Mouse (Mus musculus): ENCODE measurements around the gene Zfp799. TPM values are rescaled to one million over a fixed set of nuclear protein-coding genes. Genes with fewer than 3 reads are reported as not detected.
"Not testable (repeated sequence)": the region's sequence is repeated elsewhere in the genome, so short reads cannot be mapped to it uniquely, and the experiment has no call there.

Gene Zfp799
- 10.2 and 18.4 TPM in 2 replicates for polyA plus RNA-seq (2016; fragmentation: Nextera tagmentation; extraction: Ambion mirVana)

DNA sequence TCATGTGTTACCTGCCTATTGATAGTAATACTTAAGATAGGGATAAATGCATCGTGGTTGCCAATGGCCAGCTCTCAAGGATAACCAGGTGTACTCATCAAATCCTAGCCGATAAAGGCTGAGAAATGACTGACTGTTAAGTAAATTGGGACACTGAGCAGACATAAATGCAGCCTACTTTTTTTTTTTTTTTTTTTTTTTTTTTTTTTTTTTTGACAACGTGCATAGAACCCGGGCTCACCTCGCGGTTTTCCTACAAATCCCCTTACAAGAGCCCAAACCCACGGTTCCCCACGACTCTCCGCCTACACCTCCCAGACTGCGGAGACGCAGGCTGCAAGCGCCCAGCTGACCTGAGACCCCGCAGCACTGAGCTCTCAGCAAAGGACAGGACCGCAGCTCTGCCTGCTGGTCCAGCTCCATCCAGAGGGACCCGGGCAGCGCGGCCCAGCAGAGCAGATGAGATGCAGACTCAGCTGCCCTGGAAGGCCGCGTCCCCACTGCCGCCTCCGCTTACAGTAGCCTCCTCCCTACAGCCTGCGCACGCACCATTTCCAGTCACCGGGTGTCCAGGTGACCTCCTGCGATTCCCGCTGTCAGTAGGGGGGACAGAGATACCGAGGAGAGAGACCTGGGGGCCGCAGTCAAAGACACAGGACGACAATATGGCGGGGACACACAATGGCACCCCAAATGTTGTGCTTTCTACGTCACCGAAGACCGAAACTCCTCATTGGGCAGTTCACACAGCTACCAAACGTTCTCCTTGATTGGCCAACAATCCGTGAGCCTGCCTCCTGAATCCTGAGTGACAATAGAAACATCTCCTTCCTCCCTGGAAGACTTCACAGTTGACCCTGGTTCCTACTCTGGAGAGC lies at the start of gene Zfp799:
Zfp799 (minus strand) TSS at position 722 of the 878 bp plus-strand sequence.
- peak within 1 kb of the TSS; percentile 79 for H3K4me3 ChIP-seq
- WGBS: 2% methylated on average over 35 of the region's 35 CpGs
- no peaks in the 10 kb centered on the region for H3K27me3 ChIP-seq (ENCODE audit: low read depth, poor library complexity, severe bottlenecking)
- H3K4me1 ChIP-seq: peaks cover 6% of the 10 kb centered on the region; the same call in 1 of the 2 replicates
- peak within 1 kb of the TSS; percentile 95 for H3K27ac ChIP-seq
- H3K36me3 ChIP-seq: peaks cover 26% of the 10 kb centered on the region
- no peaks in the 10 kb centered on the region for H3K9me3 ChIP-seq (replicated peaks)
- DNase-seq (ENCODE audit: low spot score): peak; percentile 84

DNA sequence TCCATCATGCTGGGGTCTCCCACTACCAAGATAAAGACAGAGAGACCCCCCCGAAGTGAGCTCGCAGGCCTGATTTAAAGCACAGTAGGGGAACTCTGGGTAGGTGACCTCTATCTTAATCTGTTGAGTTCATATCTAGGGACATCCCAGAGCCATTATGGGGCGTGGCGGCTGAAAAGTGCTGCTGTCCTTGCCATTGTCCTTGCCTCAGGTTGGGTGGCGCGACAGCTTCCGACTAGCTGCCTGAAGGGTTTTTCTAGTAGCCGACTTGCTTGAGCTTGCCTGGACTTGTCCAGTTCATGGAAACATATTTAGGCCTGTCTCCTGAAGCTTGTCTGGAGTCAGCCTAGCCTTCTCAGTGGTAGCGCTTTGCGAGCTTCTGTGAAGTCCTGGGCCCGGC lies 48.7 kb upstream of the Zfp799 start:
- no peak for DNase-seq (ENCODE audit: low spot score)
- Histone ChIP-seq H3K4me3 (no peak overlapping the region), H3K36me3 (peaks cover 47% of the 10 kb centered on the region), H3K27ac (no peak overlapping the region), H3K9me3 (replicated peaks) (no peaks in the 10 kb centered on the region), H3K4me1 (peaks cover 10% of the 10 kb centered on the region), H3K27me3 (ENCODE audit: low read depth, poor library complexity, severe bottlenecking) (0 out of 2 replicates have a peak, but pooled peaks cover 11% of the 10 kb centered on the region)
- 93% methylated on average over 11 of the region's 11 CpGs for WGBS

DNA sequence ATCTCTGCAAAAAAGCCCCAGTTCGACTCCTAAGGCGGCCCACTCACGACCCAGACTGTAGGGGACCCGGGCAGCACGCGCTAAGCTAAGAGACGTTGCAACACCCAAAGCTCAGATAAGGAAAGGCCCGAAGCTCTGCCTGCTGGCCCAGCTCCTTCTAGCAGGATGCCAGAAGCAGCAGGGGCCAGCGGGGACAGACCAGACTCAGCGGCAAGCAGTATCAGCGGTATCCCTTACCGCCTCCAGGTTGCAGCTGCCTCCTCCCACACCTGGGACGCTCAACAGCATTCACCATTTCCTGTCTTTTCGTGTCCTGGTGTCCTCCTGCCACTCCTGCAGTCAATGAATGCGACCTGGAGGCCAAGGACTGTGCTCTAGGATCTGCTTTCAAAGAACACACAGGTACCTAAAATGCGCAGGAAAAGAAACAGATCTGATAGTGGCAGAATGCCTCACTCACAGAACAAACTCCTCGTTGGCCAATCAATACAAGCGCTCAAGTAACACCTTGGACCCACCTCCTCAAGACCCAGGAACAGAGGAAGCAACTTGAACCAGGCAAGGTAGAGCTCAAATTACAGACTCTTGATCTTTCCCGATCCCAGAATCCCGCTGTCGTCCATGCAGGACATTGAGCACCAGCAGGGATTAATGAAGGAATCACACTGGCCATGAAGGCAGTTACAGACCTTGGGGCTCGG lies 47.6 kb upstream of the Zfp799 start:
- DNase-seq (ENCODE audit: low spot score): peak; percentile 41

DNA sequence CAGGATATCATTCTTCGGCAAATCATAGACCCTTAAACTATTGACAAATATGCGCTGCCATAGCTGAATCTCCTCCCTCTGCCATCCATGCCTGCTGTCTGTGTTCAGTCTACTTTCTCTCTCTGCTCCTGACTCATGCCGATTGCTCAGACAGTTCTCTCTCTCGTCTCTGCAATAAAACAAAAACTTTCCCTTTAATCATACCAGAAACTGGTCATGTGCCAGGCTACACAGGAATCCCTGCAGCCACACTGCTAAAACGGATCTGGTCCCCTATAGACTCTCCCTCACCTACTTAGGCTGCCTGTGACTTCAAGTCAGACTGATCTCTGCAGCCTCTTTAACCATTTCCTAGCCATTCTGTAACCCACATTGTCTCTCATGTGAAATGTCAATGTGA lies 42.6 kb upstream of the Zfp799 start:
- no peak for DNase-seq (ENCODE audit: low spot score)
- 75% methylated on average over 5 of the region's 5 CpGs for WGBS
- Histone ChIP-seq H3K27me3 (ENCODE audit: low read depth, poor library complexity, severe bottlenecking) (0 out of 2 replicates have a peak, but pooled peaks cover 11% of the 10 kb centered on the region), H3K9me3 (replicated peaks) (no peaks in the 10 kb centered on the region), H3K4me1 (peaks cover 7% of the 10 kb centered on the region), H3K36me3 (no peaks in the 10 kb centered on the region), H3K4me3 (no peak overlapping the region), H3K27ac (no peak overlapping the region)

More for the DNA sequence above, 47.6 kb upstream of the Zfp799 start:
- Histone ChIP-seq H3K4me1 (peaks cover 10% of the 10 kb centered on the region), H3K27me3 (ENCODE audit: low read depth, poor library complexity, severe bottlenecking) (0 out of 2 replicates have a peak, but pooled peaks cover 11% of the 10 kb centered on the region), H3K9me3 (replicated peaks) (no peaks in the 10 kb centered on the region), H3K36me3 (peaks cover 35% of the 10 kb centered on the region), H3K4me3 (peak overlapping the region; percentile 40), H3K27ac (peak overlapping the region; percentile 58; the same call in 1 of the 2 replicates)
- WGBS: 7% methylated on average over 22 of the region's 22 CpGs

DNA sequence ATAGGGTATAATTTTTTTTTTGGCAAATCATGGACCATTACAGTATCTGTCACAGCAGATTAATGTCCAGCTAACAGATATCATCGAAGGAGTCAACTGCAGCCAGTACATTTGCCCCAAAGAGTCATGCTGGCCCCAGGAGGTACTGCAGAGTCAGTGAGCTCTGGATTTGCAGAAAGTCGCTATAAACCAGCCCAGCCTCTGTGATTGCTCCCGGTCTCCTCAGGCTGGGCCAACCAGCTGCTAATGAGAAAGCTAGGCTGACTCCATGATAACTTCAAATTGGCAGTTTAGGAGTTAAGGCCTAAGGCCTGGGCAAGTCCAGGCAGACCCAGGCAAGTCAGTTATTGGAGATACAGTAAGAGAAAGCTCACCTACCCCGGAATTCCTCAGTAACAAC lies 42.0 kb upstream of the Zfp799 start:
- H3K27me3 ChIP-seq (ENCODE audit: low read depth, poor library complexity, severe bottlenecking): 0 out of 2 replicates have a peak, but pooled peaks cover 5% of the 10 kb centered on the region
- WGBS: 79% methylated on average over 4 of the region's 4 CpGs
- no peak overlapping the region for H3K27ac ChIP-seq
- DNase-seq (ENCODE audit: low spot score): no peak
- H3K9me3 ChIP-seq (replicated peaks): no peaks in the 10 kb centered on the region
- H3K36me3 ChIP-seq: no peaks in the 10 kb centered on the region
- H3K4me3 ChIP-seq: no peak overlapping the region
- peaks cover under 1% of the 10 kb centered on the region; the same call in 1 of the 2 replicates for H3K4me1 ChIP-seq

DNA sequence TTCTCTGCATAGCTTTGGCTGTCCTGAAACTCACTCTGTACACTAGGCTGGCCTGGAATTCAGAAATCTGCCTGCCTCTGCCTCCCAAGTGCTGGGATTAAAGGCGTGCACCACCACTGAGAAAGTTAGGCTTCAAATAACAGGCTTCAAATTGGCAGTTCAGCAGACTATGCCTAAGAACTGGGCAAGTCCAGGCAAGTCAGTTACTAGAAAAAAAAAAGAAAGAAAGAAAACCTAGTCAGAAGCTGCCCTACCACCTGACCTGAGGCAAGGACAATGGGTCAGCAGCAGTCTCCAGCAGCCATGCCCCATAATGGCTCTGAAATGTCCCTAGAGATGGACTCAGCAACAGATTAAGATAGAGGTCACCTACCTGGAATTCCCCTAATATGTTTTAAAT lies 41.4 kb upstream of the Zfp799 start:
- Histone ChIP-seq H3K27me3 (ENCODE audit: low read depth, poor library complexity, severe bottlenecking) (no peaks in the 10 kb centered on the region), H3K27ac (no peak overlapping the region), H3K4me1 (no peaks in the 10 kb centered on the region), H3K4me3 (no peak overlapping the region), H3K36me3 (no peaks in the 10 kb centered on the region), H3K9me3 (replicated peaks) (no peaks in the 10 kb centered on the region)
- 94% methylated on average over 1 of the region's 1 CpGs for WGBS
- no peak for DNase-seq (ENCODE audit: low spot score)

DNA sequence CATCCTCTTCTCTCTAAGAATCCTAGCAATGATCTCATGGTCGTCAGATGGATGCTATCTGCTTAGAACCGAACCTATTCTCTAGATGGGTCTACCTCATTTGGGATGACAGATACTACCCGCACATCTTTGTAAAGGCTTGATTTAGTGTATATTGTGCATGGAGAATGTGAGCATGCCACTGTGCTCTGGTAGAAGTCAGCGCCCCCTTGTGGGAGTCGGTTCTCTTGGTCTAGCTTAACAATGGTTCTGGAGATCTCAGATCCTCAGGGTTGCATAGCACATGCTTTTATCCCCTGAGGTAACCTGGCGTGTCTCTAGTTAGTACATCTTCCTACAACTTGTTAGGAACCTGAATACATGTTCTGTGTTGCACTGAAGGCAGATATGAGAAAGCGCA lies 37.2 kb upstream of the Zfp799 start:
- not testable (repeated sequence) for H3K27me3 ChIP-seq (ENCODE audit: low read depth, poor library complexity, severe bottlenecking); H3K4me3 ChIP-seq; H3K4me1 ChIP-seq; H3K27ac ChIP-seq; H3K36me3 ChIP-seq; H3K9me3 ChIP-seq (replicated peaks); DNase-seq (ENCODE audit: low spot score)
- whole genome bisulfite sequencing: 60% methylated on average over 5 of the region's 7 CpGs

DNA sequence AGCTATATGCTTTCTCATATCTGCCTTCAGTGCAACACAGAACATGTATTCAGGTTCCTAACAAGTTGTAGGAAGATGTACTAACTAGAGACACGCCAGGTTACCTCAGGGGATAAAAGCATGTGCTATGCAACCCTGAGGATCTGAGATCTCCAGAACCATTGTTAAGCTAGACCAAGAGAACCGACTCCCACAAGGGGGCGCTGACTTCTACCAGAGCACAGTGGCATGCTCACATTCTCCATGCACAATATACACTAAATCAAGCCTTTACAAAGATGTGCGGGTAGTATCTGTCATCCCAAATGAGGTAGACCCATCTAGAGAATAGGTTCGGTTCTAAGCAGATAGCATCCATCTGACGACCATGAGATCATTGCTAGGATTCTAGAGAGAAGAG lies 26.7 kb upstream of the Zfp799 start:
- not testable (repeated sequence) for H3K4me1 ChIP-seq; DNase-seq (ENCODE audit: low spot score); H3K9me3 ChIP-seq (replicated peaks); H3K36me3 ChIP-seq; H3K27me3 ChIP-seq (ENCODE audit: low read depth, poor library complexity, severe bottlenecking); H3K27ac ChIP-seq; H3K4me3 ChIP-seq
- WGBS: 75% methylated on average over 4 of the region's 6 CpGs

DNA sequence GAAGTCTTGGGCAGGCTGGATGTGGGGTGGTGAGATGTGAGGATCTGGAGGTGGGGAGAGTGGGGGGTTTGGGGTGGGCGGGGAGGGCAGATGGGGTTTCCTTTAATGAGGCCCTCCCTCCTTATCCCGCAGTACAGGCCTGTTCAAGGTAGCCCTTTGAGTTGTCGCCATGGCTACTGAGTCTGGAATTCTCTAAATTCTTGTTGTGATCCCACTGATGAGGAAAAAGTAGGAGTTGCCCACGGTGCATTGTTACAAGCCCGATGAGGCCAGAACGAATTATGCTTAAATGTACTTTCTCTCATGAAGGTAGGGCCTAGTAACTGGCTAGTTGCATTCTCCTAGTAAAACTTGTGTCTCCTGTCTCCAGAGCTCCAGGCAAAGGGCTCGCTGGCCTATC lies 21.5 kb upstream of the Zfp799 start:
- Histone ChIP-seq H3K4me3 (no peak overlapping the region), H3K9me3 (replicated peaks) (no peaks in the 10 kb centered on the region), H3K27ac (no peak overlapping the region), H3K36me3 (no peaks in the 10 kb centered on the region), H3K27me3 (ENCODE audit: low read depth, poor library complexity, severe bottlenecking) (no peaks in the 10 kb centered on the region), H3K4me1 (no peaks in the 10 kb centered on the region)
- 71% methylated on average over 7 of the region's 7 CpGs for WGBS
- DNase-seq (ENCODE audit: low spot score): no peak

DNA sequence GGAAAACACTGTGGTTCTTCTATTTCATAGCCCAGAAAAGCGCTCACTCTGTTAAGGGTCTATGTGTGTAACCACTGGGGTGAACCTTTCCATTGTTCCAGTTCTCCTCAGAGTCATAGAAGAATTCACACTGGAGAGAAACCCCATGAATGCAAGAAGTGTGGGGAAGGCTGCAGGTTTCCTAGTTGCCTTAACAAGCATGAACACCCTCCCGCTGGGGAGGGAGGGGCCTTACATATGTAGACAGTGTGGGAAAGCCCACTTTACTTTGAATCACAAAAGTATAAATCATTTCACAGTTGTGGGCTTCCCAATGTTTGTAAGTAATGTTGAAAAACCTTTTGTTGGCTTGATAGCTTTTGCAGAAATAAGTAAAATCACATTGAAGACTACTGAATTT lies 11.3 kb upstream of the Zfp799 start:
- peaks cover 6% of the 10 kb centered on the region; the same call in 1 of the 2 replicates for H3K4me1 ChIP-seq
- H3K4me3 ChIP-seq: no peak overlapping the region
- H3K27ac ChIP-seq: no peak overlapping the region
- 87% methylated on average over 2 of the region's 2 CpGs for WGBS
- H3K36me3 ChIP-seq: no peaks in the 10 kb centered on the region
- no peaks in the 10 kb centered on the region for H3K27me3 ChIP-seq (ENCODE audit: low read depth, poor library complexity, severe bottlenecking)
- no peak for DNase-seq (ENCODE audit: low spot score)
- 0 out of 2 replicates have a peak, but pooled peaks cover 1% of the 10 kb centered on the region for H3K9me3 ChIP-seq (replicated peaks)

DNA sequence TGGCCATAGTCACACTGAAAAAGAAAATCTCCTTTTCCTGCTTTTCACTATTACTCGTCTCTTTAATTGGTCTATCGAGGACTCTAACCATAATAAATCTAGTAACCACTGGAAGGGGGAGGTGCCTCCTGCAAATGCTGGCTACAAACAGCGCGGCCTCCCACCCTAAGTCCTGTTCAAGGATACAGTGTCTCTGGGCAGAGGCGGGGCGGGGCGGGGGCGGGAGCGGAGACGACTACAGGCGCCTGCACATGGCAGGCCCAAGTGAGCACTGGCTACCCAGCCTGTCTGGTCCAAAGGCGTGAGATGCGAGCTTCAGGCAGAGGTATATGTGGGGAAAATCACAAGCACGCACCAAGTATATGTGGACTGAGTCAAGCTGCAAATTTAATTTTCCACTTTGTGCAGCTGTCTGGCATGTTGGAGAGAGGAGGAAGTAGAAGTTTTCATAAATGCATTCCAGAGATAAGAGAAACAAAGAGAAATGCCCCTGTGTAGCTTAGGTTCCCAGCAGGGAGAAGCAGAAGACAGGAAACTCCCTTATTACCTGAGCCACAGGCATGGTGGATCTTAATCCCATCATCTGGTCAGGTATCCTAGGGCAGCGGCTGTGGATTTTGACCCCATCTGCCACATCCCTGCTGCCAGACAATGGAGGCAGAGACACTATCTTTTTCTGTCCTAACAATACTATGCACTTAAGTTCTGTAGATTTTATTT lies 9.2 kb upstream of the Zfp799 start:
- peaks cover 6% of the 10 kb centered on the region; the same call in 1 of the 2 replicates for H3K4me1 ChIP-seq
- no peak for DNase-seq (ENCODE audit: low spot score)
- H3K27ac ChIP-seq: no peak overlapping the region
- H3K36me3 ChIP-seq: no peaks in the 10 kb centered on the region
- H3K27me3 ChIP-seq (ENCODE audit: low read depth, poor library complexity, severe bottlenecking): no peaks in the 10 kb centered on the region
- 0 out of 2 replicates have a peak, but pooled peaks cover 1% of the 10 kb centered on the region for H3K9me3 ChIP-seq (replicated peaks)
- WGBS: 45% methylated on average over 15 of the region's 15 CpGs
- no peak overlapping the region for H3K4me3 ChIP-seq

DNA sequence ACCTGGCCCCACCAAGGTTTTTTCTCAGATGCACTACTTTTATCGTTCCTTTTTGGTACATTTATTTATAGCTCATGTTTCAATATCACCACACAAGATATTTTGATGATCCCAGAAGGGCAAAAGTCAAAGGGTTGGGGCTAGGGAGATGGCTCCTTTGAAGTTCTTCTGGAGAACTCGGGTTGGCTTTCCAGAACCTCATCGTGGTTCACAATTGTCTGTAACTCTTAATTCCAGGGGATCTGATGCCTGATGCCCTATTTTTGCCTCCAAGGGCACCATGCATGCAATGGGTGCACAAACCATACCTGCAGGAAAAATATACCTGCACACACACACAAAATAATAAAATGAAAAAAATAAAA lies 339 bp upstream of the Zfp799 start:
- Histone ChIP-seq H3K36me3 (peaks cover 20% of the 10 kb centered on the region), H3K27me3 (ENCODE audit: low read depth, poor library complexity, severe bottlenecking) (no peaks in the 10 kb centered on the region), H3K27ac (peak overlapping the region; percentile 95), H3K9me3 (replicated peaks) (no peaks in the 10 kb centered on the region), H3K4me1 (peaks cover 6% of the 10 kb centered on the region; the same call in 1 of the 2 replicates), H3K4me3 (peak overlapping the region; percentile 79)
- 38% methylated on average over 3 of the region's 3 CpGs for WGBS
- DNase-seq (ENCODE audit: low spot score): no peak

Data from limb, embryonic 10.5 days (tissue).